Mouse (Mus musculus): Measurements from ENCODE around the gene Gm17349.

DNA sequence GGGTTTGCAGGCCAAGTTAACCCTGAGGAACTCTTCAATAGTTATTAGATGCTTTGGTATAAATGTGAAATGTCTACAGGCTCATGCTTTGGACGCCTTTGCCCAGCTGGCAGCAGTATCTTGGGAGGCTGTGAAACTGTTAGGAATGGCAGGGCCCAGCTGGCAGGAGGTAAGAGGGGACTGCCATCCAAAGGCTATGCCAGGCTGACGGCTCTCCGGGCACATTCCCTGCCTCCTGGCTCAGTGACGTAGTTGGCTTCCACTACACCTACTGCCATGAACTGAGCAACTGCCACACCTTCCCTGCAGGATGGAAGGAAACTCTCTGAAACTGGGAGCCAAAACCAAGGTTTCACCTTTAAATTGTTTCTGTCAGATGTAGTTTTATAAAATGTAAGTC lies 34.9 kb upstream of the Gm17349 start:
- no peak for TF ChIP-seq POLR2A (IDR thresholded peaks at IDR 0.05; ENCODE audit: insufficient read depth, low read depth, low read length)
- TF ChIP-seq CTCF (IDR thresholded peaks at IDR 0.05; ENCODE audit: insufficient read depth, low read depth, low read length), result no peak
